Mouse (Mus musculus) right cerebral cortex, adult 18-20 months (tissue): ENCODE measurements around the gene Dmd.
A peak's percentile ranks its signal among the peaks of the same experiment; 100 is the strongest.

Source experiments
- DNase-seq: peaks from one replicate; pipeline ENCODE4 v3.0.0; 2022; ENCODE audit warnings: mixed read lengths

Gene Dmd

DNA sequence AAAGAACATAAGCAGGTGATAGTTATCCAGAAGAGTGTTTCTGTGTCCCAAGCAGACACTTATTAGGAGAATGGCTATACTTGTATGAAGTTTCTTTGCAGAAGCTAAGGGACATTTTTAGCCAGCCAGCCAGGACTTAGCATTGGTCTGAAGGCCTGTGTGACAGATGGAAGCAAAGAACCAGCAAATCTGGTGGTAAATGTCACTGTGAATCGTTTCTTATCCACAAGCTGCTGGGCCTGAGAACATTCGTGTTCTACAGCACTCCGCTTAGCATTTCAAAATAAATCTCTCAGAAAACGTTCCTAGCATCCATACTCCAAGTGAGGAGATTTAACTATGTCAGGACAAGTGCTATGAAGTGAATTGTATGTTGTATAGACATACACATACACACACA lies 1486.9 kb downstream of the Dmd start:
- no peak for DNase-seq

DNA sequence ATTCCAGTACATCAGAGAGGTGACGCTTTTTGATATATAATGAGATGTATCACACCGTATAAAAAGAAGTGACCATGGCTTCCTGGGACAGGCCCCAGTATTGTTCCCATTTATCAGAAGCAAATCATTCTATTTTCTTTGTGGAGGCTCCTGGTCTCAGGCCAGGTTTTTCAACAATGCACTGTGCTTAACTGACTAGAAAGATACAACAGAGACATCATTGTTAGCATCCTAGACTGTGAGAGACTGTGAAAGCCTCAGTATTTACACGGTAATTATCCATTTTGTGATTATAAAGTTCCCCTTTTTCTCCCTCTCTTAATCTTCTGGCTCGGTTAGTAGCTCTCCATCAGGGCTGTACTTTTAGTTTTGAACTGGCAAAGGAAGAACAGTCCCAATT lies 1487.9 kb downstream of the Dmd start:
- DNase-seq: no peak

DNA sequence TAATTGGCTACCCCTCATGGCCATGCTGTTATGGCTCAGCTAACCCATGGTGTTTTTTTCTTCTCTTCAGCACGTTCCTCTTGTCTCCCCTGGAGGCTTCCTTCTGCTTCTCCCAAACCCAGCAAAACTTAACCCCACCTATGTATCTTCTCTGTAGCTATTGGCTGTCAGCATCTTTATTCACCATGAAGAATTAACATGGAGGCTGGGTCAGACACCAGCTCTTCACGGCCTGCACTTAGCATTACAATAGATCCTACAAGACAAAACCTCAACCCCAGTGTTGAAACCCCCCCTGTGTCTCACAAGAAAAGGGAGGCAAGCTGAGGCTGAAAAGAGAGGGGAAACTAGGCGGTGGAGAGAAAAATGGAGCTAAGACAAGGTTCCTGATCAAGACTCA lies 1494.3 kb downstream of the Dmd start:
- no peak for DNase-seq

DNA sequence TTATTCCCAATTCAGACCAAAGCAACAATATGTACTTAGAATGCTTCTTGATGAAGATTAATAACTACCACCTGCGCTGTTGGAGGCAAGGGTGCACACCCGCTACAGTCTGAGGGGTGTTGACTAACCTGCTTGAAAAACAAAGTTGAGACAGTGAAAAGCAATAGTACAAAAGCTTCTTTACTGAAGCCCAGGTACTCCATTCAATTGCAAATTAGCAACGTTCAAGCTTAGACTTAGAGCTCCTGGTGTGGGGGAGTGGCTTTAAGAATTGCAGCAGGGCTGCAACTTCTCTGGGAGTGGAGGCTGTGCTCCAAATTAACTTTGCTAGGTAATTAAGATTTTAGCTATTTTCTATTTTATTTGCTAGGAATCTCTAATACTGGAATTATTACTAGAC lies 1495.3 kb downstream of the Dmd start:
- DNase-seq: no peak

DNA sequence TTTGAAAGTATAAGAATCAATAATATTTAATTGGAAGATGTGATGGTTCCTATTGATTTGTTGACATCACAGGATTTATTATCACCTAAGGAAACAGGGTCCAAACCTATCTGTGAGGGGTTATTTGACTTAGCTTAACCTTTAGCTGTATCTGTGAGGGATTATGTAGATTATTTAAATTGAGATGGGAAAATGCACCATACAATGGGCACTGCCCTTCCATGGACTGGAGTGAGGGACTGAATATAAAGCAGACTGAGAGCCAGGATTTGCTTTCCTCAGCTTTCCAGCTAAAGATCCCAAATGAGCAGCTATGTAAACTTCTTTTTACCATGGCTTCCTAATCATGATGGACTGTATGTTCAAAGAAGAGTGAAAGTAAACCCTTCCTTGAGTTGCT lies 1496.0 kb downstream of the Dmd start:
- DNase-seq: no peak

DNA sequence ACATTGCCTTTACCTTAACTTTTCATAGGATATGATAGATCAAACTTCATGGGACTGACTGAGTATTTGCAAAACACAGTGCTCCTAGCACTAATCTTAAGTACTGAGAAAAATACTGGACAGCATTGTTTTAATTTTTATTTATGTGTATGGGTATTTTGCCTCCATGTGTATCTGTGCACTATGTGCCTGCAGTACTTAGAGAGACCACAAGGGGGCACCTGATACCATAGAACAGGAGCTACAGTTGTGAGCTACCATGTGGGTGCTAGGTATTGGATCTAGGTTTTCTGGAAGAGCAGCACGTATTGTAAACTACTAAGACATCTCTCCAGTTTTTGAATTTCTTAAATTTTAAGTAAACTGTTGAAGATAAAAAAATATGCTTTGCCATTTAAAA lies 1505.8 kb downstream of the Dmd start:
- no peak for DNase-seq

DNA sequence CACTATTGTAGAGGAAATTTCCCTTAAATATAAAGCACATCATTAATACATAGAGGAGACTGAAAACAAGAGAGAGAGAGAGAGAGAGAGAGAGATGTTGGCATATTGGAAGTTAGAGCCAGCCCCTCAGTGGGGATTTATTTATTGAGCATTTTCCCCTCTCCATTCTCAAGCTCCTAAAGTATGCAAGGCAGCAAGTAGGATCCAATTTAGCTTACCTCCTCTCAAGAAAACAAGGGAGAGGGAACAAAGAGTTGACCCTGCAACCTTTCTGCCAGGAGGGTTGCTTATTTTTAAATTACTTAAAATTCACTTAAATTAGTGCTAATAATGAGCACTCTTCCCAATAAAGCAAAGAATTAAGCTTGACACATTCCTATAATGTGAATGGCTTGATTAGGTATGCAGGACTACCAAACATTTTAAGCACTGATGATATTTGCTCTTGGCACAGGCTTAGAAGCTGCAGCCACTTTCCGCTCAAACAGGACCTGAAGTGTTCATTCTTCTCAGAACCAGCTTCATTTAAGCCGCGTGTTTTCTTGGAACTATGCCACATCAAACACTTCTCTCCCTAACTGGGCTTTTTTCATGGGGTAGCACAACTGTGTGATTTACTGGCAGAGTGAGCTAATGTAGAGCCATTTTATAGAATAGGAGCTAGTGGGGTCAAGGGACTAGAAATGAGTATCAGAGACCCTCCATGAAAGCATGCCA lies 1566.1 kb downstream of the Dmd start:
- no peak for DNase-seq

DNA sequence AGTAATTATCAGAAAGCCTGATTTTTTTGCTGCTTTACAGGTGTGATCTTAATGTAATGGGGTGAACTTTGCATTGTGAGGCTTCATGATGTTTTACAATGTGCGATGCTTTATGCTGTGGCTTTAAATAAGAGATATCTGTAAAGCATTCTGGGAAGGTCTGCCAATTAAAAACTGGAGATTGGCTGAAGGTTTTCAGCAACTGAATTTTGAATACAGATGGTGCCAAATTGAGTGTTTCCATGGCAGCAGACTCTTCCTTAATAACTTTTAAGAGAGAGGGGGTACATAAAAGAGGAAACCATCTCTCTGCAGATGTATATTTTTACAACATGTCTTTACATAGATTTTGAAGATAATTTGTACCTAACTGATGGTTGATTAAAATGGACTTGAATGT lies 1603.3 kb downstream of the Dmd start:
- no peak for DNase-seq

DNA sequence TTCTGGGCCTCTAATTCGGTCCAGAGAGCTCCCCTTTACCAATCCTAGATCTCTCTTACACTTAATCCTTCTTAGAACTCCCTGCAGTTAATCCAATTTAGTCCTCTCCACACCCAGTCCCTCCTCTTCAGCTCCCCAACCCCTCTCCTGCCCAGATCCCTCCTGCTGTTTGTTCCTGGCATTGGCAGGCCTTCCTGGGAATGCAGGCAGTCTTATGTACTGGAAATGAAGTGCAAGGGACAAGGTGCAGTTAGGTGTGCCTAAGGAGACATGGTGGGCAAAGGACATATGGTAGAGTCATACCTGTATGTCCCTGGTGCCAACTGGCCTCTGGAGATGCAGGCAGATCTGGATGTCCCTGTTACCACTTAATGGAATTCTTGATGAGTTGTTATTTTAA lies 1604.8 kb downstream of the Dmd start:
- no peak for DNase-seq

DNA sequence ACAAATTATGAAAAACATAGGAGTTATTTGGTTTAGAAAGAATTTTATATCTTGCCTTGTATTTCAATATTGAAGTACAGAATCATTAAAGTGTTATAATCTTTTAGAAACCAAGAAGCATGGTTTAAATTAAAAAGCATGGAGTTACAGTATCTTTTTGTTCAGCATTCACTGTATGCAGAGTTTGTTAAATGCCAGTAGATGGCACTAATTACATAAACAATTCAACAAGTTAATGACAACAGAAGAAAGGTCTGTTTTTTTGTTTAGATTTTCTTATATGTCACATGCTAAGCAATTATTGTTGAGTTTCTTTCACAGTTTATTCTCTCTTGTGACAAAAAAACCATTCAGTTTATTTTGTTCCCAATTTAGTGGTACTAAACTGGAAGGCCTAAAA lies 1649.8 kb downstream of the Dmd start:
- no peak for DNase-seq

DNA sequence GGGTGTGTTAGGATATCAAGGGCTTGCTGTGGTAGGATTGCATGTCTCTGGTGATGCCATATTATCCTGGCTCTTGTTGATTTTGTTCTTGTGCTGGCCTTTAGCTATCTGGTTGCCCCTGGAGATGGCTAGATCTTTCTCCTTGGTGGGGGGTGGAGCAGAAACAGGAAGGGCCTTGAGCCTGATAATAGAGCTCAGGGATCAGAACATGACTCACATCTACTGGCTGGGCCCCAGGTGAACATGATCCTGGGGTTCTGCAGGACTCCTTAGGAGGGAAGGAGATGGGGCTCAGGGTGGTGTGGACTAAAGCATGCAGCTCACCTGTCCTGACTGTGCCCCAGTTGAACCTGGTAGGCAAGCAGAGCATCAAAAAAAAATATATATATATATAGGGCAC lies 1691.8 kb downstream of the Dmd start:
- DNase-seq: no peak

DNA sequence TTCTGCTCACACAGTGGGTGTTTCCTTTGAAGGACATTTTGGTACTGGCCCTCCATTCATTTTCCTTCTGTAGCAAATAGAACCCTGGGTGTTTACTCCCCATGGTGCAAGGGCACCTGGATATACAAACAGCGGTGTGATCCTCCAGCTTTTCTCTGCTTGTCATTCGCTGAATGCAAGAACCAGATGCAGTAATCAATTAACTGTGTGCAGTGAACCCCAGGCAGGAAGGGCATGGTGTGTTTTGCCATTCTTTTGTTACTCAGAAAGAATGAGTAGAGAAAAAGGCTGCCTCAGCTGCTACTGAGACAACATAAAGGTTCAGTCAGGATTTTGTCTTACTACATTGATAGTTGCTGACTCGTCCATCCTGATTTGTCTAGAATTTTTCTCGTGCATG lies 1799.0 kb downstream of the Dmd start:
- no peak for DNase-seq

DNA sequence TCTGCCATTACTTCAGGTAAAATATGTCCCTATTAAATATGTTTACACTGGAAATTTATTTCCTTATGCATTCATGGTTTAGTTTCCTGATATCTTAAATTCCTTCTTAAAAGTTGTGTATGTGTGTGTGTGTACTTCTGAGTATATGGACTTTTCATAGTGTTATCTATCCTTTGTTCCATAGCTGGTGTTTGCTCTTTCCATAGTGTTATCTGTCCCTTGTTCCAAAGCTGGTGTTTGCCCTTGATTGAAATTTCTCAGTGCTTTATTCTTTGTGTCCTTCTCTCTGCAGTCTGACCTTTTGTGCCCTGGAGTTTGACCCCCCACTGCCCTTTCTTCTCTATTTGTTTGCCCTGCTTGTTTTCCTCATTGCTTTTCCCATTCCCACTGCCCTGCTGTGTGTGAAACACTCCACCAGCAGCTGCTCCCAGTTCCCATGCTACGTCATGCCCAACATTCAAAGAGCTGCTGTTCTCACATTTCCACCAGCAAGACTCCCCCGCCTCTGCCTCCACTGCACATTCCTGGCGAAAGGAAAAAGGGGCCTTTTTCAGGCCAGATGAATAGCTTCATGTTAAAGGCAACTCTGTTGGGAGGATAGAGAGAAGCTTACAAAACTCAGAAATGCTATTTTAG lies 1911.5 kb downstream of the Dmd start:
- peak; percentile 41 for DNase-seq

DNA sequence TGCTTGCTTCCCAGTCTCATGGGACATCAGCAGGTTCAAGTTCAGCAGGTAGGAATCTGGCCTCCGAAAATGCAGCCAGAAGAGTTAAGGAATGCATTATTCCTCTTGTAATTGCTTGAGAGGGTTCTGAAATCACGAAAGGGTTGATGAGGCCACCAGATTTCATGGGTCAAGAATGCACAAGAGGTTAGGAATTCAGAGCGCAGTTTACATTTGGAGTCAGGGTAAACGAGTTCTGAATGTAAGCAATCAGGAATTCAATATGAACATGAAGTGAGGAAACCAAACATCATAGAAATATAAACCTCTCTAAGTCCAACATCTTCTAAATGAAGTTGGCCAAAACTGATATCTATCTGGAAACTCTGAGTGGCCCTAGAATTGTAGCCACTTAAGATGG lies 1924.4 kb downstream of the Dmd start:
- no peak for DNase-seq

DNA sequence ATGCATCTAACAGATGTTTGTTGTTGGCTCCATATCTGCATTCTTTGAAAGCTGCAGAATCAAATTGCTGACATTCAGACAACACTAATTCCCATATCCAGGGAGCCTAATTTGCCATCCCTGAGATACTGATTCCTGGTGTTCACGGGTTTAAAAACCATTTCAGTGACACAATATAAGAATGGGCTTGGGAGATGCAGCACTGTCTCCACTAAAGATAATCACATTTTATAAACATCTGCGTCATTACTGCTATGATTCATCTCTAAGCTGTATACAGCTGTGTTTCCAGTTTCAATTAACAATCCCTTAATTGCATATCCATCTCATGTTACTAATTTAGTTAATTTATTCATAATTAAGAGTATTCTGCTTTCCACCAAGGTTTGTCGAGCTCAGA lies 1929.5 kb downstream of the Dmd start:
- DNase-seq: no peak

DNA sequence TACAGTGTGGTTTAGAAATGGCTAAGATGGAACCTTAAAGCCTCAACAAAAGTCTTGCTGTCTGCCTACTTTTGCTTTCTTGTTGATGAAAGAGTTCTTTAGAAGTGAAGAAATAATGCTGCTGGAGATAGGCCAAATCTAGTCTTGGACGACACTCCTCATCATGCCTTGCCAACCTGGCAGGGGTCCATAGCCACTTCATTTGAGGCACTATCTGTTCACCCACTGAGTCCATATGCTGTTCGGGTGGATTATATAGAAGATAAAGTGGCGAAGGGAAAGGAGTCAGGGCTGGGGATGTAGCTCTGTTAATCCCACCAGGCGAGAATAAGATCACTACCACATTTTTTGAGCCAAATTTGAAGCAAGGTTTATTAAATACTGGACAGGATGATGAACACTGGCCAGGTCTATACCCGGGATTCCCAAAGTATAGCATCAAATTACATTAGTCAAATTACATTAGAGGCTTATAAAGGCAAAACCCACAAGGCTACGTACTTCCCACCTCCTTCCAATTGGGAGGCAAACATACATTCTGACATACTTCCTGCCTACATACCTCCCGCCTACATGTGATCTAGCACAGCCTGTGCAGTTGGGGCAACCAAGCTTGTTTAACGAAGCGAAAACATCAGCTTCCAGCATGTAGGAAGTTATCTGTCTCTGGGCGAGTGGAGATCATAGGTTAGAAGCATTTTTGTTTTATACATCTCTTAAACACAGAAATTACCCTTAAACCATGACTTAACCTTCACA lies 1984.2 kb downstream of the Dmd start:
- DNase-seq: peak; percentile 19

DNA sequence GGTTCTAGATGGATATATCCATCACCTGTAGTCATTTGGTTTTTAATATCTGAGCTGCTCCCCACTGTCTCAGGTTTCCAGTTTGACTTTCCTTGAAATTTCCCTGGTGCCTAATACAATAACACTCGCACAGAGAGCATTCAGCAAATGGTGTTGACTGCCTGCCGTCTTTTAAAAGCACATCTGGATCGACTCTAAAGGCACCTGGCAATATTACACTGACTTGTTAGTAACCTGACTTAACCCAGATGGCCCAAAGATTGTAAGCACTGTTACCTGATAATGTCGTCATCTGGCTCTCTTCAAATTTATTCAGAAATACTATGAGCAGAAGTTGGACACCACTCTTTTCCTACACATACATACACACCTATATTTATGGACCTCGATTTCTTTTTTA lies 2011.9 kb downstream of the Dmd start:
- DNase-seq: no peak

DNA sequence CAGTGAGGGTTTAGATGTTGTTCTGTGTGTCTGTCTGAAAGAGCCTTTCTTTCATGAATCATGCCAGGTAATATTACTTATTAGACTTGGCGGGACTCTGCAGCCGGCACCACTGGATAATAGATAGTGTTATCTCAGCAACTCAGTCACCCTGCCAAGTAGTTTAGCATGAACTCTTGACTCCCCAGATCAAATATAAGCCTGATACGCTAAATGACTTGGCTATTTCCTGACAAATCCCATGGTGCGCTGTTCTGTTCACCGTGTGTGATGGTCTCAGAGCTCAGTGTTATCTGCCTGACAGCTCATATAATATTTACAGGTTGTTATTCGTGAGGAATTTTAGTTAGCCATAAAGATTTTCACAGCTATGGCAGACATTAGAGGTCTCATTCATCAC lies 2012.3 kb downstream of the Dmd start:
- DNase-seq: no peak

DNA sequence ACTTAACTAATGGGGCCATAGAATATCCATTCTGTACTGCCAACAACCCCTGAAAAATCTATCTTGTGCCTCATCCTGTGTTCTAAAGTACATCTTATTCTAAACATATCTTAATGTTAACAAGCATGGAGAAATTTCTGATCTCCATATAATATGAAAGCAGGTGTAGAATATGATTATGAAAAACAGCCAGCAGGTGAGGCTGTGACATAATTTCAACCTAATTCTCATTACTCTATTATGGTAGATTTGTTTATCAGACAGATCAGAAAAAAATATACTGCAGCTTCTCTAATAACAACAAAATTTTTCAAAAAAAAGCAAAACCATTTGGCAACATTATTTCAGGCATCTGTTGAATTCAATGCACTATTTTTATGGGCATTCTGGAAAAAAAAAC lies 2059.6 kb downstream of the Dmd start:
- no peak for DNase-seq

DNA sequence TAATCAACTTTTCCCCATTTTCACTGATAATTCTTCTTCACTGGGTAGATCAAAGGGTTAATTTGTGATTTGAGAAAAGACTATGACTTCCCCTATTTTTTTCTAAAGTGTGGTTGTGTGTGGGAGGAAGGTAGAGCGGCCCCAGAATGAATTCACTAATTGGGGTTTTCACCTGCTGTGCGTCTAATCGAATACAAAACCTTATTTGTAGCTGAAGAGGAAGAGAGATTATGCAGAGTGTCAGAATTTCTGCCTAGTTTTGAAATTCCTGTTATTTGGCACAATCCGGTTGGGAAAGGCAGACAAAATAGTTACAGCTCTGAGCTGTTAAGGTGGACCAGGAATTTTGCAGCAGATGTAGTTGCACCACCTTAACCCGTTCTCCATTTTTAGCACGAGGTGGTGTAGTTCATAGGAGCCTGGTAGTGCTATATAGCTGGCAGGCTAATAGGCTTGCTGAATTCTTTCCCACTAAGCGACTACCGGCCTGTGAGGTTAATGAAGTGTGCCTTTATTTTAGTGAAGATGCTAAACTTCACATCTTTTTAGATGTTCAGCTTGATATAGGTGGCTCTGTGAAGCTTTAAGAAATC lies 2092.9 kb downstream of the Dmd start:
- no peak for DNase-seq

DNA sequence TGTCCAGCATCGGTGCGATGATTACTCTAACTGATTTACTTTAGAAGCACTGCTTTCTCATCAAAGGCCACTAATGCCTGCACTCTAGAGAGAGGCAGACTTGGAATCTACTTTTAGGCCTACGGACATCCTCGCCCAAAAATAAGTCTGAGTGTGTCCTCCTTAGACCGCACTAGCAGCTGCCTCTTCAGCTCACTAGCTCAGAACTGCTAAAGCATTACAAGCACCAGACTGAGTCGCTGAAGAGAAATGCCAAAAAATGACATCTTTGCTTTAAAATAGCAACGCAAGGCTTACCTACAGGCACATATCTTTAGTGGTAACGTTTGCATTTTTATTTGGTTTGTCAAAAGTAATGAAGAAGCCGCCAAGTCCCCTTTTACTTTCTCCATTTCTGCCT lies 2098.0 kb downstream of the Dmd start:
- no peak for DNase-seq

DNA sequence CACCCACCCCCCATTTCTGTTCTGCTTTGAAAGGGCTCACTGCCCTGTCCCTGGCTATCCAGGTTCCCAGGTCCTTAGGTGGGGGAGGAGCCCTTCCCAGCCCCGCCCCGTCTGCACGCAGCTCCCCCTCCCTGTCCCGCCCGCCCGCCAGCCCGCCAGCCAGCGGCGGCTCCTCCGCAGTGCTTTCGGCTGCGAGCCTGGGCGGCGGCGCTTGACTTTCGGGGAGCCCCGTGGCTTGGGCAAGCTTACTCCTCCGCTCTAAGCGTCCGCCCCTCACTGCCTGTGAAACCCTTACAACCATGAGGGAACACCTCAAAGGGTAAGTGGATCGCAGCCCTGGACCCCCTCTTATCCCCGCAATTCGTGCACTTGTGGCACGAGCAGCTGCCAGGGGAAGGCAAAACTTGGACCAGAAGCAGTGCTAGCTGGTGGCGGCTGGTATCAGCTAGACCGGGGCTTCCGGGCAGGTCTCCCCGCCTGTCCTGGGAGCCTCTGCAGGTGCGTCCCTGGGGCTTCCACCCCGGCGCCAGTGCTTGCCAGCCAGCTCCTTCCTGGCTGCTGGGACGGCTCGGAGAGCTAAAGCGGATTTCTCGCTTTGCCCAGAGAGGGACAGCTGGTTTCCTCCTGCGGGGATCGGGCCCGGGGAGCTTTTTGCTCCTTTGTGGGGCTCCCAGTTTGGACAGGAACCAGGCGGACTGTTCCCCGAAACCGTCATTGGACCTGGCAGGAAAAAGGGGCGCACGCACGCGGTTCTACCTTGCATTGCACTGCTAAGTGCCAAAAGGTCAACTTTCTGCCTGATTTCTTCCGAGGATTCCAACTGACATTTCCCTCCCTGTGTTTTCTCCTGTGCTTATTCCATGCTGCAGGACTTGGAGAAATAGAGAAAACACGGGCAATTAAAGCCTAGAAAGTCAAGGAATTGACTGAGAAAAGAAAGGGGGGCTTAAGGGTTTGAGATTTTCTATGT lies 2099.8 kb downstream of the Dmd start:
- DNase-seq: peak; percentile 52

DNA sequence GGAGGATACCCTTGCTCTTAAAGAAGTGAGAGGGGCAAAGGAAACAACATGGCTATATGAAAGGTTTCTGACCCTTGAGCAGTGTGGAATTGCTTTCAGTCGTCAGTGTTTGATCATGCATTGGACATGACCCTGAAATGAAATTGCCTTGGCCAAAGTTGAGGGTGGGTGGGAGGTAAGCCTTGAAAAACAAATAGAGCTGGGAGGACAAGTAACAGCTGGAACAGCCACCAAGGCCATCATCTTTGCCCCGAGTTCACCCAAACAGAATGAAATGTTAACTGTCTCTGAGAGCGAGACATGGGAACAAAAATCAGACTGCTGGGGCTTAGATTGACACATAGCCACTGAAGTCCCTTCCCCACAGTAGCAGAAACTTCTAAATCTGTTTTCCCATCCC lies 2100.9 kb downstream of the Dmd start:
- no peak for DNase-seq
